ENCODE assay signal across 10 mouse cellular contexts in genomic region chr7:118102678-118103461, GRCm38 (mm10). TPM values are rescaled to one million over a fixed set of nuclear protein-coding genes. Genes with fewer than 3 reads are reported as not detected.
A peak's percentile ranks its signal among the peaks of the same experiment; 100 is the strongest.
DNase-seq lines count a peak whose midpoint lies in the region; ATAC-seq and TF ChIP-seq lines count a peak whose summit lies in the region.
"Had no signal": no experiment of that assay in that cellular context is flagged by ENCODE, and none has a peak within 500 bp of the region (broad histone marks: within the 10 kb centered on the region; RNA-seq: fewer than 3 reads in every experiment).

No protein-coding gene starts in this region.

- no peak overlapping the region for H3K9ac ChIP-seq in lung, postnatal 0 days (replicated peaks; ENCODE audit: low read depth)
- H3K9ac ChIP-seq in forebrain, embryonic 12.5 days: no peak overlapping the region
- H3K9ac ChIP-seq in limb, embryonic 14.5 days (ENCODE audit: low read depth, low read length, severe bottlenecking): no peak overlapping the region
- no peak overlapping the region for H3K9ac ChIP-seq in stomach, embryonic 14.5 days (replicated peaks; ENCODE audit: low read depth, low read length)

- no peak overlapping the region for H3K4me3 ChIP-seq in lung, postnatal 0 days (ENCODE audit: low read depth, low read length)
- H3K4me3 ChIP-seq in forebrain, embryonic 12.5 days (replicated peaks): no peak overlapping the region
- H3K4me3 ChIP-seq in limb, embryonic 14.5 days (replicated peaks; ENCODE audit: low read length): no peak overlapping the region
- H3K4me3 ChIP-seq in stomach, embryonic 14.5 days (ENCODE audit: low read depth, low read length): no peak overlapping the region
- H3K4me3 ChIP-seq: erythroblast, embryonic 14.5 days had no signal

- no peaks in the 10 kb centered on the region for H3K9me3 ChIP-seq in lung, postnatal 0 days (ENCODE audit: low read length)
- H3K9me3 ChIP-seq in forebrain, embryonic 12.5 days: no peaks in the 10 kb centered on the region
- no peaks in the 10 kb centered on the region for H3K9me3 ChIP-seq in limb, embryonic 14.5 days (ENCODE audit: control insufficient read depth, low read length)
- H3K9me3 ChIP-seq in stomach, embryonic 14.5 days (ENCODE audit: control insufficient read depth, low read depth, low read length): no peaks in the 10 kb centered on the region

- H3K27me3 ChIP-seq in lung, postnatal 0 days (replicated peaks; ENCODE audit: insufficient read depth, low read length): no peaks in the 10 kb centered on the region
- no peaks in the 10 kb centered on the region for H3K27me3 ChIP-seq in forebrain, embryonic 12.5 days
- no peaks in the 10 kb centered on the region for H3K27me3 ChIP-seq in limb, embryonic 14.5 days (ENCODE audit: control insufficient read depth, insufficient read depth, low read length)
- no peaks in the 10 kb centered on the region for H3K27me3 ChIP-seq in stomach, embryonic 14.5 days (ENCODE audit: control insufficient read depth, insufficient read depth, low read length)

- 35% methylated on average over 4 of the region's 4 CpGs for whole genome bisulfite sequencing in lung, postnatal 0 days
- 53% methylated on average over 4 of the region's 4 CpGs for WGBS in forebrain, embryonic 12.5 days
- 28% methylated on average over 4 of the region's 4 CpGs for whole genome bisulfite sequencing in limb, embryonic 14.5 days
- WGBS in stomach, embryonic 14.5 days: 36% methylated on average over 4 of the region's 4 CpGs

- H3K27ac ChIP-seq in lung, postnatal 0 days (ENCODE audit: low read length): no peak overlapping the region
- H3K27ac ChIP-seq in forebrain, embryonic 12.5 days: peak overlapping the region; percentile 27
- H3K27ac ChIP-seq in limb, embryonic 14.5 days (replicated peaks; ENCODE audit: low read depth, low read length): no peak overlapping the region
- no peak overlapping the region for H3K27ac ChIP-seq in stomach, embryonic 14.5 days (ENCODE audit: low read length)
- H3K27ac ChIP-seq: macrophage had no signal

- no peaks in the 10 kb centered on the region for H3K4me1 ChIP-seq in lung, postnatal 0 days (ENCODE audit: insufficient read depth, low read depth, low read length)
- peaks cover 4% of the 10 kb centered on the region; the same call in 1 of the 2 replicates for H3K4me1 ChIP-seq in forebrain, embryonic 12.5 days
- peaks cover 6% of the 10 kb centered on the region; the same call in 1 of the 2 replicates for H3K4me1 ChIP-seq in limb, embryonic 14.5 days (ENCODE audit: control insufficient read depth, insufficient read depth, low read length)
- no peaks in the 10 kb centered on the region for H3K4me1 ChIP-seq in stomach, embryonic 14.5 days (ENCODE audit: control insufficient read depth, insufficient read depth, low read length)

- no peak for TF ChIP-seq POLR2A in limb, embryonic 14.5 days (IDR thresholded peaks at IDR 0.05; ENCODE audit: borderline replicate concordance, extremely low read depth, insufficient read depth, insufficient read length)

- H3K4me2 ChIP-seq in lung, postnatal 0 days (replicated peaks; ENCODE audit: low read depth, low read length): no peak overlapping the region
- H3K4me2 ChIP-seq in forebrain, embryonic 12.5 days: no peak overlapping the region
- H3K4me2 ChIP-seq in limb, embryonic 14.5 days (replicated peaks; ENCODE audit: low read depth, low read length, severe bottlenecking): no peak overlapping the region
- H3K4me2 ChIP-seq in stomach, embryonic 14.5 days (replicated peaks; ENCODE audit: low read depth, low read length): no peak overlapping the region

- peaks cover 14% of the 10 kb centered on the region for H3K36me3 ChIP-seq in lung, postnatal 0 days (ENCODE audit: insufficient read depth, low read length)
- H3K36me3 ChIP-seq in forebrain, embryonic 12.5 days (replicated peaks): peaks cover 35% of the 10 kb centered on the region
- H3K36me3 ChIP-seq in limb, embryonic 14.5 days (ENCODE audit: control insufficient read depth, insufficient read depth, low read length): peaks cover 32% of the 10 kb centered on the region
- peaks cover 25% of the 10 kb centered on the region for H3K36me3 ChIP-seq in stomach, embryonic 14.5 days (ENCODE audit: control insufficient read depth, insufficient read depth, low read length)

- TF ChIP-seq CTCF in lung, postnatal 0 days (IDR thresholded peaks at IDR 0.05): no peak

- ATAC-seq in lung, postnatal 0 days: peak; percentile 37
- peak; percentile 27 for ATAC-seq in forebrain, embryonic 12.5 days (ENCODE audit: low FRiP score)
- peak; percentile 20; the same call in 1 of the 2 replicates for ATAC-seq in limb, embryonic 14.5 days (ENCODE audit: low FRiP score, low read depth)
- peak; percentile 42 for ATAC-seq in stomach, embryonic 14.5 days (ENCODE audit: insufficient number of reproducible peaks, insufficient read depth, low FRiP score, low read depth)

- no peak for TF ChIP-seq EP300 in lung, postnatal 0 days (IDR thresholded peaks at IDR 0.05)

- peak; percentile 34 for DNase-seq in lung, postnatal 0 days (ENCODE audit: low spot score)
- no peak for DNase-seq in lung, postnatal 36 days
- no peak for DNase-seq in limb, embryonic 14.5 days (ENCODE audit: low spot score)
- no peak for DNase-seq in lung, postnatal 4 days
- no peak for DNase-seq in natural killer cell, adult 2 months (ENCODE audit: low spot score in 2 of 2)
- no peak for DNase-seq in layer of hippocampus, postnatal 10 days (ENCODE audit: low spot score in 2 of 2)

RNA-seq across cellular contexts. Expression of gene Rps15a, which starts 13.1 kb away (rescaled TPM):
- polyA plus RNA-seq in lung, postnatal 0 days (2015; fragmentation: Nextera tagmentation; extraction: Ambion mirVana): 556 and 600 TPM in 2 replicates
- 576 and 579 TPM in 2 replicates for polyA plus RNA-seq in forebrain, embryonic 12.5 days (2016; fragmentation: Nextera tagmentation; extraction: Ambion mirVana)
- 2,332 and 6,071 TPM in 2 replicates for polyA plus RNA-seq in limb, embryonic 14.5 days (2012; rRNA removed)
- polyA plus RNA-seq in limb, embryonic 14.5 days (2014; fragmentation: Nextera tagmentation; extraction: Ambion mirVana): 948 and 1,027 TPM in 2 replicates
- 908 and 1,028 TPM in 2 replicates for polyA plus RNA-seq in stomach, embryonic 14.5 days (2014; fragmentation: Nextera tagmentation; extraction: Ambion mirVana)
- total RNA-seq in layer of hippocampus, postnatal 10 days (2021): 100 to 1,000 TPM; 514 TPM

RNA-seq across cellular contexts. Expression of gene Arl6ip1, which starts 26.6 kb away (rescaled TPM):
- polyA plus RNA-seq in lung, postnatal 0 days (2015; fragmentation: Nextera tagmentation; extraction: Ambion mirVana): 550 and 573 TPM in 2 replicates
- polyA plus RNA-seq in forebrain, embryonic 12.5 days (2016; fragmentation: Nextera tagmentation; extraction: Ambion mirVana): 624 and 683 TPM in 2 replicates
- polyA plus RNA-seq in limb, embryonic 14.5 days (2012; rRNA removed): 163 and 196 TPM in 2 replicates
- 283 and 299 TPM in 2 replicates for polyA plus RNA-seq in limb, embryonic 14.5 days (2014; fragmentation: Nextera tagmentation; extraction: Ambion mirVana)
- 372 and 393 TPM in 2 replicates for polyA plus RNA-seq in stomach, embryonic 14.5 days (2014; fragmentation: Nextera tagmentation; extraction: Ambion mirVana)
- total RNA-seq in layer of hippocampus, postnatal 10 days (2021): 100 to 1,000 TPM; 225 to 227 TPM
